Mouse (Mus musculus) limb, embryonic 15.5 days (tissue): Measurements from ENCODE around the gene Haus5. TPM values are rescaled to one million over a fixed set of nuclear protein-coding genes. Genes with fewer than 3 reads are reported as not detected.

Experiments
- ATAC-seq: fragments of 200-750 bp; cut with Nextera tagmentation; 2 replicates; pipeline ENCODE4 v1.8.0; 2017; ENCODE audit warnings: low read depth, moderate TSS enrichment; ENCODE audit not compliant: insufficient number of reproducible peaks, low FRiP score, low TSS enrichment
- H3K27ac ChIP-seq: fragments of 300-500 bp; sonication (generic); 2 replicates; pipeline ENCODE4 v1.5.1; 2015; ENCODE audit warnings: moderate library complexity, mild to moderate bottlenecking, inconsistent platforms
- H3K27me3 ChIP-seq: fragments of 300-500 bp; sonication (generic); 2 replicates; pipeline ENCODE4 v1.6.1; 2015; ENCODE audit warnings: inconsistent platforms
- H3K36me3 ChIP-seq: fragments of 300-500 bp; sonication (generic); 2 replicates; pipeline ENCODE4 v1.6.1; 2015; ENCODE audit warnings: inconsistent platforms
- H3K4me1 ChIP-seq: fragments of 300-500 bp; sonication (generic); 2 replicates; pipeline ENCODE4 v1.6.1; 2015; ENCODE audit warnings: inconsistent platforms
- H3K4me2 ChIP-seq: fragments of 300-500 bp; sonication (generic); 2 replicates; pipeline ENCODE4 v1.6.1; 2015; ENCODE audit warnings: mild to moderate bottlenecking, inconsistent platforms
- H3K4me3 ChIP-seq: fragments of 300-500 bp; sonication (generic); 2 replicates; pipeline ENCODE4 v1.5.1; 2015; ENCODE audit warnings: mild to moderate bottlenecking, inconsistent platforms
- H3K9ac ChIP-seq: fragments of 300-500 bp; sonication (generic); 2 replicates; pipeline ENCODE4 v1.6.1; 2015; ENCODE audit warnings: inconsistent platforms
- H3K9me3 ChIP-seq: fragments of 300-500 bp; sonication (generic); 2 replicates; pipeline ENCODE4 v1.6.1; 2016; ENCODE audit warnings: inconsistent platforms
- WGBS: fragments of 180-500 bp; shearing (Covaris S2); methylation state at CpG from one replicate; pipeline ENCODE4 v1.1.7; 2015; 5-methylcytosine and 5-hydroxymethylcytosine counted together
- polyA plus RNA-seq: library from polyadenylated mRNA; unstranded; fragments of >200 nt; fragmentation: Nextera tagmentation; extraction: Ambion mirVana; gene quantifications from 2 replicates; pipeline ENCODE4 v1.2.1, GENCODE M21; 2015

Gene Haus5
- polyA plus RNA-seq, 1 experiment from 2014 or later: 34.4 TPM

DNA sequence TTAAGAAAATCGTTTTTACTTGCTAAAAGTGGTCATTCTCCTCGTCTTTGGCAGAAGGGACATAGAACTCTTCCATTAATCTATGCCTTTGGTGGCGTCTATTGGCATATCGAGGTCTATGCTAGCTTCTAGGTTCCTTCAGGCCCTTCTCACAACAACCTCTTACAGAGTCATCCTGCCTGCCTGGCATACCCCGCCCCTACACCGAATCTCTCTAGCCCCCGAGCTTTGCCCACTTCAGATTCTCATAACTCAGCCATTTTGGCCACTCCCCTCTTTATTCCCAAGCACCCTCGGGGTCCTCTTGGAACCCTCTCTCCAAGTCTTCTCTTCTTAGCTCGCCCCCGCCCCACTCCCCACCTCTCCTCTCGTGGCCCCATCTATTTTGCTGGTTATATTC lies 527 bp upstream of the Haus5 start:
- H3K27me3 ChIP-seq: no peaks in the 10 kb centered on the region
- no peak for ATAC-seq
- H3K4me1 ChIP-seq: peaks cover 9% of the 10 kb centered on the region; the same call in 1 of the 2 replicates
- peaks cover 15% of the 10 kb centered on the region for H3K36me3 ChIP-seq
- 3% methylated on average over 11 of the region's 11 CpGs for WGBS
- peak overlapping the region; percentile 84 for H3K4me2 ChIP-seq
- H3K27ac ChIP-seq: peak overlapping the region; percentile 33; the same call in 1 of the 2 replicates
- H3K4me3 ChIP-seq: peak overlapping the region; percentile 71
- H3K9me3 ChIP-seq: no peaks in the 10 kb centered on the region
- H3K9ac ChIP-seq: peak overlapping the region; percentile 73; the same call in 1 of the 2 replicates

DNA sequence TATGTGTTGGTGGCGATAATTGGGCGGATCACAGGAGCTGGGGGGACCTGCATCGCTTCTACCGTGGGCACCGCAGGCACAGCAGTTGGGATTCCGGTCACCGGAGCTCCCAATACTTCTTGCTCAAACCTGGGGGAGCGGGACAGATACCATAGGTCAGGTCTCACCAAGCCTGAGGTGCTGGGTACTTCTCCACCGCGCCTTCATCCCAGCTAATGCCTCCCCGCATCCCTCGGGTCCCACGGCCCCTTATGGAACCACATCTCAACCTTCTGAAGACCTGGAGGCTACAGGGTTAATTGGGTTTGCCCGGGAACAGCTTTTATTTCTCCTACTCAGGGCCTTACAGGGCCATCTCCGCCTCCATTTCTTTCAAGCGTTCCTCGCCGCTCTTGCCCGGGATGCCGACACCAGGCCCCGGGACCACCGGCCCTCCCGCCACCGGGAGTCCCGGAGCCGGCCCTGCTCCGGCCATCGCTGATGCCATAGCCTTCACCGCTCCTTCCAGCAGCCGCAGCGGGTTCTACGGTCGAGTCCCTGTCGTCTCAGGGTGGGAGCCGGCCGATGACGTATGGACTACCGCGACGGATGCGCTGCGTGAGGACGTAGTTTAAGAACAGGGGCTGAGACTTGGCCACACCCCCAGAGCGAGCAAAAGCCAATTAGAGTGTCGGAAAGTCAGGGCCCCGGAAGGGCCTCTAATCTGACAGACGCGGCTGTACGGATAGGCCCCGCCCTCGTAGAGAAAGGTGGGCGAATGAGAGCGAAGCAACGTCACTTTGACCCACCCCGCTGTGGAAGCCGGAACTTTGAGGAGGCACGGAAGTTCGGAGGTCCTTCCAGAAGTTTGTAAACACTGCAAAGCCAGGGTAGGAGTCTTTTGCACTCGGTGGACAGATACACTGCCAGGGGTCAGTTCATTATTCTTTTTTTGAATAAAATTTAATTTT lies 14.9 kb downstream of the Haus5 start, which contains the start of gene Rbm42:
Rbm42 (minus strand) TSS at position 727 of the 950 bp plus-strand sequence.
- Histone ChIP-seq H3K4me1 (peaks cover 14% of the 10 kb centered on the region), H3K27ac (peak within 1 kb of the TSS; percentile 58; the same call in 1 of the 2 replicates), H3K9me3 (no peaks in the 10 kb centered on the region), H3K4me2 (peak within 1 kb of the TSS; percentile 90), H3K9ac (peak within 1 kb of the TSS; percentile 95), H3K27me3 (no peaks in the 10 kb centered on the region), H3K4me3 (peak within 1 kb of the TSS; percentile 89), H3K36me3 (peaks cover 59% of the 10 kb centered on the region)
- 2% methylated on average over 59 of the region's 59 CpGs for WGBS
- peak; percentile 98 for ATAC-seq

DNA sequence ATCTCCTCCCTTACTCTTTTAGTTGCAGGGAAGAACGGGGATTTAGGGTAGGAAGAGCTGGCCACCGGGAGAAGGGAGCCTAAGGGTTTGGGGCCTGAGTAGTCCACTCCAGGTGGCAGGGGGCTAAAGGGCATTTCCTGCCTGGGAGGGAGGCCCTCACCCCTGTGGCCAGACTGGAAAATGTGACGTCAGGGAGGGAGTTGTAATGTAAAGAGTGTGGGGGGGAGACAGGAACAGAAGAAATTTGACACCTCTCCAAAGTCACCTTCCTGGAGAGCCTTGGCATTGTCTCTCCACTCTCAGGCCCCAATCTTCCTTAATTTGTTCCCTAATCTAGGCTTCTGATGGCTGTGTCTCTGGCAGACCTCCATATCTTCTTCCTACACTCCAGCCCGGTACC lies 25.7 kb downstream of the Haus5 start:
- H3K4me1 ChIP-seq: peaks cover 10% of the 10 kb centered on the region
- H3K27me3 ChIP-seq: peaks cover 26% of the 10 kb centered on the region
- ATAC-seq: no peak
- H3K9ac ChIP-seq: no peak overlapping the region
- no peaks in the 10 kb centered on the region for H3K9me3 ChIP-seq
- H3K36me3 ChIP-seq: peaks cover 43% of the 10 kb centered on the region
- H3K27ac ChIP-seq: no peak overlapping the region
- no peak overlapping the region for H3K4me3 ChIP-seq
- WGBS: 19% methylated on average over 4 of the region's 4 CpGs
- no peak overlapping the region for H3K4me2 ChIP-seq

DNA sequence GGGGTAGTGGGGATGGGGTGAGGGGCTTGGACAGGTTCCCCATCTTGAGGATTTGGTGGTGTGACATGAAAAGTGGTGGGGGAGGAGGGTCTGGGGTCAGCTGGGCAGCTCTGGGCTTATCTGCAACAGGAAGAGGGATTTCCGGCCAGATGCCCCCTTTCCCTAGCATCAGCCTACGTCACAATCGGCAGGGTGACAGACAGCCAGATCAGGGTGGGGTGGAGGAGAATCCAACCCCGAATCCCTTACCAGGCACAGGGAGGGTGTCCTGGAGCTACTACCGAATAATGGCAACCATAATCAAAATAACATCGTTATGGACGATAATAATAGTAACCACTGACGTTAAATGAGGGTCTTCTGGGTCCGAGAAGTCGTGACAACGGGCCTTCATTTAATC lies 28.4 kb downstream of the Haus5 start:
- Histone ChIP-seq H3K27me3 (peaks cover 46% of the 10 kb centered on the region), H3K9me3 (no peaks in the 10 kb centered on the region), H3K4me2 (no peak overlapping the region), H3K4me3 (no peak overlapping the region), H3K27ac (no peak overlapping the region), H3K9ac (no peak overlapping the region), H3K36me3 (peaks cover 16% of the 10 kb centered on the region), H3K4me1 (peaks cover 16% of the 10 kb centered on the region)
- no peak for ATAC-seq
- 17% methylated on average over 11 of the region's 11 CpGs for WGBS

DNA sequence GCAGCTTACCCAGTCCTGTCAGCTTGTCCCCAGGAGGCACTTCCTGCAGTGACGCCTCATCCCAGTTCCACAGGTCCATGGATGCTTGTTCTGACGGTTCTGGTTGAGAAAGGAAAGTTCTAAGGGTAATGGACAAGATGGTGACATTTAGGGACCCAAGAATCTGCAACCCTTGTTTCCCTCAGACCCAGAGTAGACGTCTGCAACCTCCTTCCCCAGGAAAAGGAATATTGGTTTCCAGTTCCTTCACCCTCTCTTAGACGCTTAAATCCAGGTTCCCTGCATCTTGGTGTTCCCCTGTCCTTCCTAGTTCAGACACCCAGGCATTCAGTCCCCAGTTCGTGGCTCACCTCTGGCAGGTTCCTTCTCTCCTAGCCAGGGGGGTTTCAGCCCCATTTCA lies 29.0 kb downstream of the Haus5 start, which contains the start of gene Etv2:
Etv2 (minus strand) TSS at position 101 of the 400 bp plus-strand sequence.
- Histone ChIP-seq H3K4me3 (peak within 1 kb of the TSS; percentile 18), H3K36me3 (peaks cover 9% of the 10 kb centered on the region), H3K27me3 (peaks cover 51% of the 10 kb centered on the region), H3K4me1 (peaks cover 16% of the 10 kb centered on the region), H3K27ac (no peak within 1 kb of the TSS), H3K4me2 (peak within 1 kb of the TSS; percentile 33), H3K9ac (no peak within 1 kb of the TSS), H3K9me3 (no peaks in the 10 kb centered on the region)
- no peak for ATAC-seq
- 8% methylated on average over 5 of the region's 5 CpGs for WGBS

DNA sequence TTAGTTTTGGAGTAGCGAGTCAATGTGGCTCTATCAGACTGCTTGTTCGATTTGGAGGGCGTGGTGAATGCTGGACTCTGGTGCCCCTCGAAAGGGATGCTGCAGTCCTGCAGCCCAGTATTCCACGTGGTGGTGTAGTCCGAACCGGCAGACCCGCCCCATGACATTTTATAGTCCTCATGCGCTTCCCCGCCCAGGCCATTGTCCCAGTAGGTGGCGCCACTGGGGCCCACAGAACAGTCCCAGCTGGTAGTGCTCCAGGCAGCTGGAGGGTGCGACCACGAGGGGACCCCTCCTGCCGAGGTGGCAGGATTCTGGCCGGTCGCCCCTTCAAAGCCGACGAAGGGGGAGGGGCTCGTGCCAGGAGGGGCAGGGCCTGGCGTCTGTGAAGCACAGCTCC lies 30.2 kb downstream of the Haus5 start:
- peak overlapping the region; percentile 33 for H3K4me2 ChIP-seq
- ATAC-seq: no peak
- no peaks in the 10 kb centered on the region for H3K36me3 ChIP-seq
- H3K4me3 ChIP-seq: peak overlapping the region; percentile 18
- no peak overlapping the region for H3K9ac ChIP-seq
- under 1% methylated on average over 20 of the region's 20 CpGs for WGBS
- H3K27ac ChIP-seq: no peak overlapping the region
- peaks cover 16% of the 10 kb centered on the region for H3K4me1 ChIP-seq
- no peaks in the 10 kb centered on the region for H3K9me3 ChIP-seq
- peaks cover 58% of the 10 kb centered on the region for H3K27me3 ChIP-seq

DNA sequence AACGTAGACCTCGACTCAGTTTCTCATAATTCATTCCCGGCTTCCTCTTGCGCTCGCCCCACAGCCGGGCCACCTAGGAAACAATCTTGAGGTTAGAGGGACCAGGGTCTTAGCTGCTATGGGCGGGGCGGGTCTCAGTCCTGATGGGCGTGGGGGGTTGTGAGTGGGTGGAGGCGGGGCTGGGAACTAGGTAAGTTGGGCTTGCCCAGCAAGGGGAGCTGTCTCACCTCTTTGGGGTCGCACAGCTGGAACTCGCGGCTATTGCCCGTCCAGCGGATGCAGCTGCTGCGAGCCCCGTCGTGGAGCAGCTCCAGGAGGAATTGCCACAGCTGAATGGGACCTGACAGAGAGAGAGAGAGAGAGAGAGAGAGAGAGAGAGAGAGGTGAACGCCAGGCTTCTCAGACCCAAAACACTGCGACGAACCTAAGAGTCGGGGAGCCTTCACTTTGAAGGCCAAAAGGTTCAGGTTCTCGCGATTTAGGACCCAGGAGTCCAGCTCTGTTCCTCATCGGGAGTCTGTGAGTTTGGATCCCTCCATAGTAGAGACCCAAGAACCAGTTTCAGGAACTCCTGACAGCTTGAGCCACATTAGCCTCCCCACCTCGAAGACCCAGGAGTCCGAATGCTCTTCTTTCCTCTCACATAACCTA lies 30.9 kb downstream of the Haus5 start:
- H3K9me3 ChIP-seq: no peaks in the 10 kb centered on the region
- peak overlapping the region; percentile 18; the same call in 1 of the 2 replicates for H3K4me3 ChIP-seq
- peaks cover 16% of the 10 kb centered on the region for H3K4me1 ChIP-seq
- H3K36me3 ChIP-seq: no peaks in the 10 kb centered on the region
- no peak overlapping the region for H3K27ac ChIP-seq
- peaks cover 65% of the 10 kb centered on the region for H3K27me3 ChIP-seq
- ATAC-seq: no peak
- no peak overlapping the region for H3K9ac ChIP-seq
- WGBS: 4% methylated on average over 27 of the region's 27 CpGs
- peak overlapping the region; percentile 14; the same call in 1 of the 2 replicates for H3K4me2 ChIP-seq

DNA sequence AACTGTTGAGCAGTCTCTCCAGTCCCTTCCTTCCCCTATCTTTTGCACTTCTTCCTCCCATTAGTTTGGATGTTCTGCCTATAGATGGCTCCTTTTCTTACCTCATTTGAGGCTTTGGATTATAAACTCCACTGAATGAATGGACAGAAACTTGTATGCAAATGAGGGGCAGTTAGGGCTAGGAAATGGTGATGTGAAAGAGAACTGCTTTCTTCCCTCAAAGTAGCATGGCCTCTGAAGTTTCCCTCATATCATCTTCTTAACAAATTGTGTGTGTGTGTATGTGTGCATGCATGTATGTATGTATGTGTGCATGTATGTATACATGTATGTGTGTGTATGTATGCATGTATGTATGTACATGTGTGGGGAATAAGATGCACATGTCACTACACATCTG lies 35.8 kb downstream of the Haus5 start:
- Histone ChIP-seq H3K9ac (no peak overlapping the region), H3K27ac (no peak overlapping the region), H3K27me3 (peaks cover 39% of the 10 kb centered on the region), H3K4me3 (no peak overlapping the region), H3K4me2 (no peak overlapping the region), H3K36me3 (peaks cover 4% of the 10 kb centered on the region; the same call in 1 of the 2 replicates), H3K4me1 (peaks cover 17% of the 10 kb centered on the region), H3K9me3 (no peaks in the 10 kb centered on the region)
- no peak for ATAC-seq

DNA sequence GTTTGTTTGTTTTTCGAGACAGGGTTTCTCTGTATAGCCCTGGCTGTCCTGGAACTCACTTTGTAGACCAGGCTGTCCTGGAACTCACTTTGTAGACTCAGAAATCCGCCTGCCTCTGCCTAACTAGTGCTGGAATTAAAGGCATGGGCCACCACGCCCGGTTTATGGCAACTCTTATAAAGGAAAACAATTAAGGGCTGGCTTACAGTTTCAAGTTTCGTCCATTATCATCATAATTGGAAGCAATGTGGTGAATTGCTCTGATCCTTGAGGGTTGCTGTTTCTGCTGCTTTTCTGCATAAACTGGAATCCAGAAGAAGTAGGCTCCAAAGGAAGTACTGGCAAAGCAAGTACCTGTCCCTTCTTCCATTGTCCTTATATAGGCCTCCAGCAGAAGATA lies 38.1 kb downstream of the Haus5 start:
- no peak for ATAC-seq
- H3K27me3 ChIP-seq: peaks cover 21% of the 10 kb centered on the region; the same call in 1 of the 2 replicates
- H3K9me3 ChIP-seq: no peaks in the 10 kb centered on the region
- no peak overlapping the region for H3K27ac ChIP-seq
- no peak overlapping the region for H3K4me3 ChIP-seq
- no peak overlapping the region for H3K9ac ChIP-seq
- no peak overlapping the region for H3K4me2 ChIP-seq
- WGBS: 75% methylated on average over 5 of the region's 5 CpGs
- peaks cover 26% of the 10 kb centered on the region for H3K36me3 ChIP-seq
- peaks cover 11% of the 10 kb centered on the region for H3K4me1 ChIP-seq

DNA sequence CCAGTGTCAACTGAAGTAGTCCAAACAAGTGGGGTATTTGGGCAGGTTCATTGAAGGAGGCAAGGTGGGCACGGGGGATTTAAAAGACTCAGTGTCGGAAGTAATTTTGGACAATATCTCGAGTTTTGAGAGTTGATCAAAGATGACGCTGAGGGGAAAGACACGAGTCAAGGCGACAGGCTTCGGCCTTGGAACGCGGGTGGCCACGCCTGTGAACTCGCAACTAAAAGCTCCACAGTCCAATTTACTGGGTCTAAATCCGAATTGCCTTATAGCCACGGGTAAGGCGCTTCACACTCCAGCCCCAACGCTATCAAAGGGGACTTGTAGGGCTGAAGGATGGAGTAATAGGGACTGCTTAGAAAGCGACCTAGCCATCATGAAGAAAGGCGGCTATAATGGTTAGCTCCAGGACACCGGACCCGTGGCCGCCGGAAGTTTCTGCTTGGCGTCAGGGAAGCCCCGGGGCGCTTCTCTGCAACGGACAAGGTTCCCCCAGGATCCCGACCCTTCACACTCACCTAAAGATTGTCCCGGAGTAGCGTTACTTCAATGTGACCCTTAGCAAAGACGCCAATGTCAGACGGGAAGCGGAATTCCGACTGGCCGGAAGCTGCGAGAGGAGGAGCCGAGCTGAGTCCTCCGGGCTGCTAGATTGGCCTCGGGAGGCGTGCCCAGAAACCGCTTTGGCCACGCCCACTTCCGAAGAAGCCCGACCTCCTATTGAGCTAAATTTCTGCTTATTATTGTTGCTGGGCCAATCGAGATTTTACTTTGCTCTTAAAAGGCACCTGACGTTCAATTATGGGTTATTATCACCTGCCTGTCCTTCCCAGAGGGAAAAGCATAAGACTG lies 39.0 kb downstream of the Haus5 start, which contains the start of gene Cox6b1:
Cox6b1 (minus strand) TSS at position 622 of the 855 bp plus-strand sequence.
- ATAC-seq: peak; percentile 86
- H3K4me3 ChIP-seq: peak within 1 kb of the TSS; percentile 78
- H3K27ac ChIP-seq: peak within 1 kb of the TSS; percentile 69; the same call in 1 of the 2 replicates
- no peaks in the 10 kb centered on the region for H3K9me3 ChIP-seq
- H3K27me3 ChIP-seq: 0 out of 2 replicates have a peak, but pooled peaks cover 14% of the 10 kb centered on the region
- WGBS: 2% methylated on average over 44 of the region's 44 CpGs
- peaks cover 11% of the 10 kb centered on the region for H3K4me1 ChIP-seq
- H3K36me3 ChIP-seq: peaks cover 32% of the 10 kb centered on the region
- peak within 1 kb of the TSS; percentile 62 for H3K4me2 ChIP-seq
- H3K9ac ChIP-seq: peak within 1 kb of the TSS; percentile 78

DNA sequence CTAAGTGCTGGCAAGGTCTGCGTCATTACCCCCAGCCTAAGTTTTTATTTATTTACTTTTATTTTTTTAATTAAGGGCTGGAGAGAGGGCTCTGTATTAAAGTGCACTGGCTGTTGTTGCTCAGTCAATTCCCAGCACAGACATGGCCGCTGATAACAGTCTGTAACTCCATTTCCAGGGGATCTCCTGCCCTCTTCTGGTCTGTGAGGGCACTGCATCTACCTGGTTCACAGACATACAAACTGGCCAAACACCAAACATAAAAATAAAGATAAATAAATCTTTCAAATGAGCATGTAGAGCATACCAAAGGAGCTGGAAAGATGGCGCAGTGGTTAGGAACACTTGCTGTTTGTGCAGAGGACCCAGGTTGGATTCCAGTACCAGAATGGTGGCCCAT lies 45.6 kb downstream of the Haus5 start:
- H3K27me3 ChIP-seq: no peaks in the 10 kb centered on the region
- no peak overlapping the region for H3K4me2 ChIP-seq
- H3K9me3 ChIP-seq: no peaks in the 10 kb centered on the region
- no peak overlapping the region for H3K4me3 ChIP-seq
- no peak overlapping the region for H3K9ac ChIP-seq
- H3K4me1 ChIP-seq: no peaks in the 10 kb centered on the region
- H3K27ac ChIP-seq: no peak overlapping the region
- WGBS: 85% methylated on average over 3 of the region's 3 CpGs
- no peak for ATAC-seq
- H3K36me3 ChIP-seq: peaks cover 72% of the 10 kb centered on the region
